Mouse (Mus musculus): Measurements from ENCODE around the gene Mreg. TPM values are rescaled to one million over a fixed set of nuclear protein-coding genes. Genes with fewer than 3 reads are reported as not detected.
A peak's percentile ranks its signal among the peaks of the same experiment; 100 is the strongest.

Mreg gene
- polyA plus RNA-seq, 1 experiment = 0.79 TPM

DNA sequence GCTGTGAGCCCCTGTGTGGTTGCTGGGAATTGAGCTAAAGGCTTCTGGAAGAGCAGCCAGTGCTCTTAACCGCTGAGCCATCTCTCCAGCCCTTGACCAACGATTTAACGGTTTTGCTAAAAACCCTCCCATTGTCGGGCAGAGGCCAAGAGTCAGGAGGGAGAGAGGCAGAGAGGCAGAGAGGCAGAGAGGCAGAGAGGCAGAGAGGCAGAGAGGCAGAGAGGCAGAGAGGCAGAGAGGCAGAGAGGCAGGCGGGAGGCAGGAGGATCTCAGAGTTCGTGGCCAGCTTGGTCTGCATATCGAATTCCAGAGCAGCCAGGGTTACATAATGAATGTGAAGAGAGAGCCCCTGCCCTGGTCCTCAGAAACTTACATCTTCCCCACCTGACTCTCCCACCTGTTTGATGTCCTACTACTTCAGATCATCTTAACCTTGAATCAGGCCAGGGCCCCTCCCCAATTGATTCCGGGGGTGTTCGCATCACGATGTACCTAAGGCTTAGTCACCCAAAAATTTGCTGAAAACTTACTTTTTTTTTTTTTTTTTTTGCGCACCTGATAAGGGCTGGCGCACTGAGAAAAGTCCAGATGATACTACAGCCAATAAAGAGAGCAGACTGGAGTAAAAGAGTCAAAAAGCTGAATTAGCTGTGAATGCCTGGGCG, 13.1 kb upstream of the Mreg start:
- no peak for DNase-seq (ENCODE audit: low read depth)
- TF ChIP-seq POLR2A (IDR thresholded peaks at IDR 0.05; ENCODE audit: borderline replicate concordance, extremely low read depth, insufficient read depth, insufficient read length, poor library complexity, severe bottlenecking) (no peak), CTCF (IDR thresholded peaks at IDR 0.05; ENCODE audit: borderline replicate concordance, extremely low read depth, insufficient read depth, insufficient read length) (no peak)

DNA sequence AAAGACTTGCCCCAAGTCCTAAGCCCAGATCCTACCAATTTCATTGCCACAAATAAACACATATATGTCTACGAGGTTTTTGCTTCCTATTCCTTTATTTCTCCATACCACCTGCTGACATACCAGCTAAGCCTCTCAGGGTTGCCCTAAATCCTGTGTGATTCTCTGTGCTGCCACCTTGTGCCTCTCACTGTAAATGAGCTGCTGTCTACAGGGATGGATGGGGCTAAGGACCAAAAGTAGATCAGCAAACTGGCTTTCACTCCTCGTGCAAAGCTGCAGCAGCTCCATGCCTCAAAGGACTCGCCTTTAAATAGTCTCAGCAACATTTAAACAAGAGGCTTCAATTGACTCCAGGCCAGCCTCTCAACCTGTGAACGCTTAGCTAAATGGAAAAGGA, 7.9 kb upstream of the Mreg start:
- DNase-seq (ENCODE audit: low read depth) = peak; percentile 69
- TF ChIP-seq POLR2A (IDR thresholded peaks at IDR 0.05; ENCODE audit: borderline replicate concordance, extremely low read depth, insufficient read depth, insufficient read length, poor library complexity, severe bottlenecking) (no peak), CTCF (IDR thresholded peaks at IDR 0.05; ENCODE audit: borderline replicate concordance, extremely low read depth, insufficient read depth, insufficient read length) (peak; percentile 50; the same call in 1 of the 2 replicates)

DNA sequence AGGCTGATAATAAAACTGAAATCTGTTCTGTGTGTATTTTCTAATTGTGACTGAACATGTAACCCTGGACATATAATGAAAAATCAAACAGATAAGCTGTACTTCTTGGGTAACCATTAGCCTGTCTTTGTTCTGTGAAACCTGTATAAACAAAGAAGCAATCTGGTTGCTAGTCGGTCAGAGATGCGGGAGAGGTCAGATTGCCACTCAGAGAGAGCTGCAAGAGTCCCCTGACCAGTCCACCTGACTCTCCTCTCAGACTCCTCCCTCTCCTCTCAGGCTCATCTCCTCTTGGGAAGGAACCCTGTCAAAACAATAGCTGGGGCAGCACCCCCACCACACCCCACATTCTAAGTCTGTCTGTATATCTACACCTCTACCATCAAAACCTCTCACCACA, 7.0 kb upstream of the Mreg start:
- TF ChIP-seq POLR2A (IDR thresholded peaks at IDR 0.05; ENCODE audit: borderline replicate concordance, extremely low read depth, insufficient read depth, insufficient read length, poor library complexity, severe bottlenecking) (no peak), CTCF (IDR thresholded peaks at IDR 0.05; ENCODE audit: borderline replicate concordance, extremely low read depth, insufficient read depth, insufficient read length) (no peak)
- no peak for DNase-seq (ENCODE audit: low read depth)

GRCm38 (mm10) chr1:72218626-72219025, 6.5 kb upstream of the Mreg start:
- TF ChIP-seq POLR2A (IDR thresholded peaks at IDR 0.05; ENCODE audit: borderline replicate concordance, extremely low read depth, insufficient read depth, insufficient read length, poor library complexity, severe bottlenecking) (no peak), CTCF (IDR thresholded peaks at IDR 0.05; ENCODE audit: borderline replicate concordance, extremely low read depth, insufficient read depth, insufficient read length) (no peak)
- no peak for DNase-seq (ENCODE audit: low read depth)

- DNase-seq (ENCODE audit: low read depth) = no peak
- TF ChIP-seq POLR2A (IDR thresholded peaks at IDR 0.05; ENCODE audit: borderline replicate concordance, extremely low read depth, insufficient read depth, insufficient read length, poor library complexity, severe bottlenecking) (no peak), CTCF (IDR thresholded peaks at IDR 0.05; ENCODE audit: borderline replicate concordance, extremely low read depth, insufficient read depth, insufficient read length) (no peak)
Measured at GRCm38 (mm10) chr1:72216761-72217160, 4.7 kb upstream of the Mreg start.

DNA sequence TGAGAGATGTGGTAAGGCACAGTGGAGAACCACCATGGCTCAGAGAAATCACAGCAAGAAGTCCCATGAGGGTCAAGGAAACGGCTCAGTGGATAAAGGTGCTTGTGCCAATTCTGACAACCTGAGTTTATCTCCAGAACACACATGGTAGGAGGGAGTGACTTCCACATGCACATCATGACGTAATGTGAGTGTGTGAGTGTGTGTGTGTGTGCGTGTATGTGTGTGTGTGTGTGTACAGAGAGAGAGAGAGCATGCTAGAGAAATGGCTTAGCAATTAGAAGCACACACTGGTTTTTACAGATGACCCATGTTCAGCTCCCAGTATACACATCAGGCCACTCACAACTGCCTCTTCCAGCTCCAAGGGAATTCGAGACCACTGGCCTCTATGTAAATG, 3.1 kb upstream of the Mreg start:
- no peak for DNase-seq (ENCODE audit: low read depth)
- no peak for TF ChIP-seq CTCF (IDR thresholded peaks at IDR 0.05; ENCODE audit: borderline replicate concordance, extremely low read depth, insufficient read depth, insufficient read length)
- no peak for TF ChIP-seq POLR2A (IDR thresholded peaks at IDR 0.05; ENCODE audit: borderline replicate concordance, extremely low read depth, insufficient read depth, insufficient read length, poor library complexity, severe bottlenecking)

- TF ChIP-seq CTCF (IDR thresholded peaks at IDR 0.05; ENCODE audit: borderline replicate concordance, extremely low read depth, insufficient read depth, insufficient read length) (no peak), POLR2A (IDR thresholded peaks at IDR 0.05; ENCODE audit: borderline replicate concordance, extremely low read depth, insufficient read depth, insufficient read length, poor library complexity, severe bottlenecking) (no peak)
- DNase-seq (ENCODE audit: low read depth) = peak; percentile 43
Measured at GRCm38 (mm10) chr1:72214470-72214961, 2.4 kb upstream of the Mreg start.

GRCm38 (mm10) chr1:72213954-72214353, 1.8 kb upstream of the Mreg start:
- no peak for DNase-seq (ENCODE audit: low read depth)
- no peak for TF ChIP-seq POLR2A (IDR thresholded peaks at IDR 0.05; ENCODE audit: borderline replicate concordance, extremely low read depth, insufficient read depth, insufficient read length, poor library complexity, severe bottlenecking)
- no peak for TF ChIP-seq CTCF (IDR thresholded peaks at IDR 0.05; ENCODE audit: borderline replicate concordance, extremely low read depth, insufficient read depth, insufficient read length)

DNA sequence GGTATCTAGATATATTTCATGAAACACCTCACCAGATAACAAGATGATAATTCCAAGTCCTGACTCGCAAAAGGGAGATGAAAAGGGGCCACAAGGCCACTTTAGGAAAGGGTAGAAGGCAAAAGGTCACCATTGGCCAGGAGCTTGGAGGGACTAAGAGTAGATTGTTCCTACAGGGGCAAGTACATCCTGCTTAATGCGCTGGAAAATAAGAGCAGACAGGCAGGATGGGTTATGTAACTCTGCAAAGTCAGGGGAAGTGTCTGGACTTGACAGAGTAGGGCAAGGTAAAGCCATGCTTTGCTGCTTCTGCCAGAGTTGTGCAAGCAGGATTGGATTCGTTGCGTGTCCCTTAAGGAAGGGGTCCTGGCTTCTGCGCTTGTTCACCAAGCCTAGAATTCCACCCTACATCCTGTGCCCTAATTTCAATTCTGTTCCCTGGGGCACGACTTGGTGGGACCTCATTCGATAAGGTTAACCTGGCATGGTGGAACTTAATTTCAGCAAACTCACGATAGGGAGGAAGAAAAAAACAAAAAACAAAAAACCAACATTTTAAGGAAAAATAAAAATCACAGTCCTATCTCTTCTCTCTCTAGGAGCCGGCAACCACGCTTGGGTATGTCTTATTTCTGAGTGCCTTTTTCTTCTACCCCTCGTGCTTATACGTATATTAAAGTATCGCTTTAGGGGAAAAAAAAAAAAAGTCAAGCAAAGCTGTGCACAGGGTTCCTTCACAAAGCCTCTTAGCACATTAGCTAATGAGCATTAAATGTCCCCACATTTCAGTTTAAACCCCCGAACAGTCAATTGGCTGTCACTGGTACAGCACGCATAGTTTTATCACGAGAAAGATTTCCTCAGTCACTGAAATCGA, 1.1 kb downstream of the Mreg start:
- TF ChIP-seq CTCF (IDR thresholded peaks at IDR 0.05; ENCODE audit: borderline replicate concordance, extremely low read depth, insufficient read depth, insufficient read length) = no peak
- TF ChIP-seq POLR2A (IDR thresholded peaks at IDR 0.05; ENCODE audit: borderline replicate concordance, extremely low read depth, insufficient read depth, insufficient read length, poor library complexity, severe bottlenecking) = no peak
- no peak for DNase-seq (ENCODE audit: low read depth)

- TF ChIP-seq POLR2A (IDR thresholded peaks at IDR 0.05; ENCODE audit: borderline replicate concordance, extremely low read depth, insufficient read depth, insufficient read length, poor library complexity, severe bottlenecking) (no peak), CTCF (IDR thresholded peaks at IDR 0.05; ENCODE audit: borderline replicate concordance, extremely low read depth, insufficient read depth, insufficient read length) (no peak)
- no peak for DNase-seq (ENCODE audit: low read depth)
Measured at GRCm38 (mm10) chr1:72208095-72208494, 4.0 kb downstream of the Mreg start.

DNA sequence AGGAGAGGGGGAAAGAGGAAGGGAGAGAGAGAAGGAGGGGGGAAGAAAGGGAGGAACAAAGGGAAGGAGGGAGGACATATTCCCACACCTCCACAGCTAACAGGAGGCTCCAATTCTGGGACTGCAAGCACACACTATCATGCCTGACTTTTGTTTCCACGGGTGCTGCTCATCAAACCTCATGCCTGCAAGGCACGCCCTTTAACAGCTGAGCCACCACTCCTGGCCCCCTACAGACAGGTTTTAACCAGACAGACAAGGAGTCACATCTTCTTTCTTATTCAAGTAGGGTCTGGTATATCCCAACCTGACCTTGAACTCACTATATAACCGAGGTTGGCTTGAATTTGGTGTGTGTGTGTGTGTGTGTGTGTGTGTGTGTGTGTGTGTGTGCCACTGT, 7.0 kb downstream of the Mreg start:
- DNase-seq (ENCODE audit: low read depth) = no peak
- TF ChIP-seq POLR2A (IDR thresholded peaks at IDR 0.05; ENCODE audit: borderline replicate concordance, extremely low read depth, insufficient read depth, insufficient read length, poor library complexity, severe bottlenecking) = no peak
- no peak for TF ChIP-seq CTCF (IDR thresholded peaks at IDR 0.05; ENCODE audit: borderline replicate concordance, extremely low read depth, insufficient read depth, insufficient read length)

Measured in brain, embryonic 14.5 days (tissue).